Mouse (Mus musculus) heart, postnatal 36 days (tissue): ENCODE measurements around the gene Psmb8. TPM values are rescaled to one million over a fixed set of nuclear protein-coding genes. Genes with fewer than 3 reads are reported as not detected.
"Not testable (repeated sequence)": the region's sequence is repeated elsewhere in the genome, so short reads cannot be mapped to it uniquely, and the experiment has no call there.

Source experiments
- DNase-seq, 2 experiments: peaks; one replicate each; pipeline ENCODE4 v3.0.0; 2021 to 2022
- intact Hi-C: fragments of 180-260 bp; cut with DNase I; formaldehyde crosslinking; loops from one replicate; pipeline ENCODE4 v1.15.1; 2025
- total RNA-seq, 2 experiments: library from RNA; stranded (reverse); gene quantifications; 2 replicates each; pipeline ENCODE4 v1.2.3; 2021

Psmb8 gene
- total RNA-seq, 2 experiments from 2014 or later, result 11.4 to 15.1 TPM

DNA sequence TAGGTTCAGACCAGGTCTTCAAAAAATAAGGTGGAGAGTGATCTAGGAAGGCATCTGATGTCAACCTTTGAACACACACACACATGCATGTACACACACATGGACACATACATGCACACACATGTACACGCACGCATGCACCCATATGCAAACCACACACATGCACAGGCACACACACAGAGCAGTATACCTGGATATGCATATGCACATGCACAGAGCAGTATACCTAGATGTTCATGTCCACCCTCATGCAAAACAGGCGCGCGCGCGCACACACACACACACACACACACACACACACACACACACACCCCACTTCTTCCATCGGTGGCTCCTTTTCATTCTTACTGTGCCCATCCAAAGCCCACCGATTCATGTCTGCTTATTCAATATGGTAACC lies 10.3 kb downstream of the Psmb8 start:
- intact Hi-C loops, result loop anchor here (2.0 kb wide), 1 partner anchor 33 kb away; no protein-coding TSS in a partner anchor

GRCm38 (mm10) chr17:34208421-34208820 lies 10.9 kb downstream of the Psmb8 start:
- no peak for DNase-seq
- intact Hi-C loops, result no loop called here

More for the DNA sequence above, 10.3 kb downstream of the Psmb8 start:
- DNase-seq, result no peak

DNA sequence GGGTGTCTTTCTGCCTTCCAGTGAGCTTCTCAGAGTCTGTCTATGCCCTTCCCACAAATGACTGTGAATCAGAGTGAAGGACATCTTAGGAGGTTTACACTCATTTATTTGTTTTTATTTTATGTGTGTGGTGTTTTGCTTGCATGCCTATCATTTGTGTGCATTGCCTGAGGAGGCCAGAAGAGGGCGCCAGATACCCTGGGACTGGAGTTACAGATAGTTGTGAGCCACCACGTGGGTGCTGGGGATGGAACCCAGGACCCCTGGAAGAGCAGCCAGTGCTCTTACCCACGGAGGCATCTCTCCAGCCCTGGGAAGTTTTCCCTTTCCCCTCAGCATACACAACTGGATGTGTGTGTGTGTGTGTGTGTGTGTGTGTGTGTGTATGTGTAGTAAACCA lies 12.2 kb downstream of the Psmb8 start:
- intact Hi-C loops, result no loop called here
- DNase-seq, result no peak

GRCm38 (mm10) chr17:34210599-34210998 lies 13.1 kb downstream of the Psmb8 start:
- intact Hi-C loops, result no loop called here

GRCm38 (mm10) chr17:34211746-34212365 lies 14.3 kb downstream of the Psmb8 start:
- DNase-seq, result no peak
- intact Hi-C loops, result no loop called here

More at GRCm38 (mm10) chr17:34210599-34210998, 13.1 kb downstream of the Psmb8 start:
- DNase-seq, result no peak

DNA sequence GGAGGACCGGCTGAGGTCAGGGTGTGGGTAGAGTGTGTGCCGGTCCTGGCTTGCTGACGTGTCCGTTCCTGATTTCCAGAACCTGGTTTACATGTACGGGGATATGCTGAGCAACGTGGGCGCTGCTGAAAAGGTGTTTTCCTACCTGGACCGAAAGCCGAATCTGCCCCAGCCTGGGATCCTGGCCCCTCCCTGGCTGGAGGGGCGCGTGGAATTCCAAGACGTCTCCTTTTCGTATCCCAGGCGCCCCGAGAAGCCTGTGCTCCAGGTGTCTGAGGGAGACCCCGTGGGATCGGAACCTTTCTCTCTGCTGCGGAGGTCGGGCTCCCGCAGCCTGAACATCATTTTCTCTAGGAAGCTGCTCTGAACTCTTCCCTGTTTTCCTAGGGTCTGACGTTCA lies 16.4 kb downstream of the Psmb8 start:
- no peak for DNase-seq
- intact Hi-C loops, result no loop called here

- intact Hi-C loops, result no loop called here
- no peak for DNase-seq
These were observed 17.7 kb downstream of the Psmb8 start for GRCm38 (mm10) chr17:34215176-34215575.

DNA sequence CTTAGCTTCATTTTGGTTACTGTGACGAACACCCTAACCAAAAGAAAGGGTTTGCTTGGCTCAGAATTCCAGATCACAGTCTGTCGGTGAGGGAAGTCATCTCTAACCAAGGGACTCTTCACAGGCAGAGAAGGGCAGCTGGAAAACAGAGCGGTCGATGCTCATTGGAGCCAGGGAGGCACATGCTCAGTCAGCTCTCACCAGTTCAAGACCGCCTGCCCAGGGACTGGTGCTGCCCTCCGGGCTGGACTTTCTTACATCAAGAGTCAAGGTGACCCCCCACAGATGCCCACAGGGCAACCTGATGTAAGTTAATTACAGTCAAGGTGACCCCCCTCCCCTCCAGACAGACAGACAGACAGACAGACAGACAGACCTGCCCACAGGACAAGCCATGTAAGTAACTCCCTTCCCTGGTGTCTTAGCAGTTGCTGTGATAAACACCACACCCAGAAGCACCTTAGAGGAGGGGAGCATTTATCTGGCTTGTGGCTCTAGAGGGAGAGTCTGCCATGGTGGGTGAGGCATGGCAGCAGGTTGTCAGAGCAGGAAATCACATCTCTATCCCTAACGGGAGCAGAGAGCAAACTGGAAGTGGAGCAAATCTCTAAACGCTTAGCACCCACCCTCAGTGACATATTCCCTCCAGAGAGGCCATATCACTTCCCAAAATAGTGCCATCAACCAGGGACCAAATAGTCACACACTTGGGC lies 19.9 kb downstream of the Psmb8 start:
- intact Hi-C loops, result no loop called here
- DNase-seq, result no peak

DNA sequence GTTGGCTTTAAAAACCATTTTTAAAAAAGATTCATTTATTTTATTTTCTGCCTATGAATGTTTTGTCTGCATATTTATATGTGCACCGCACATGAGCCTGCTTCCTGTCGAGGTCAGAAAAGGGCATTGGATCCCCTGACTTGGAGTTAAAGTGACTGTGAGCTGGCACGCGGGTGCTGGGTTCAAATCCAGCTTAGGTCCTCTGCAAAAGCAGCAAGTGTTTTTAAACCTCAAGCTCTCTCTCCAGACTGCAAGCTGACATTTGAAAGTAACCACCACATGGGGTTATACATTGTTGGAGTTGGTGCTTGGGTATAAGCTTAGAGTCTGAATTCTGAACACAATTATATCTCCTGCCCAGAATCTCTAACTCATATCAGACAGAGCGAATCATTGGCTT lies 20.5 kb downstream of the Psmb8 start:
- no peak for DNase-seq
- intact Hi-C loops, result no loop called here

GRCm38 (mm10) chr17:34218675-34219074 lies 21.2 kb downstream of the Psmb8 start:
- DNase-seq, result peak; percentile 76 to 77
- intact Hi-C loops, result no loop called here

- intact Hi-C loops, result not testable (repeated sequence)
- DNase-seq, result peak in 1 of 2 experiments; percentile 76
These were observed 21.6 kb downstream of the Psmb8 start for GRCm38 (mm10) chr17:34219096-34219495.

DNA sequence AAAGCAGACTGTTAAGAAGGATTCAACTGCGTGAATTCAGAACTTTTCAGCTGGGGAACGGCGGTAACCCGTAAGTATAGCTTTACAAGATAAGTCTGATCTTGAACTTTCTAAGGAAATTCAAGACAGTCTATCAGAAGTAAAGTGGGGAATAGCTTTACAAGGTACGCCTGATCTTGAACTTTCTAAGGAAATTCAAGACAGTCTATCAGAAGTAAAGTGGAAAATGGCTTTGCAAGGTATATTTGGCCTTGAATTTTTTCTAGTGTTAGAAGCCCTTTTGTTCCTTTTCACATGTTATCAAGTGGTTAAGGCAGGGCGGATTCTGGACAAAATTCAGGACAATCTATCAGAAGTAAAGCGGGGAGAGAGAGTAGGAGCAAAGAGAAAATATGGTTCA lies 22.3 kb downstream of the Psmb8 start:
- intact Hi-C loops, DNase-seq: not testable (repeated sequence)

DNA sequence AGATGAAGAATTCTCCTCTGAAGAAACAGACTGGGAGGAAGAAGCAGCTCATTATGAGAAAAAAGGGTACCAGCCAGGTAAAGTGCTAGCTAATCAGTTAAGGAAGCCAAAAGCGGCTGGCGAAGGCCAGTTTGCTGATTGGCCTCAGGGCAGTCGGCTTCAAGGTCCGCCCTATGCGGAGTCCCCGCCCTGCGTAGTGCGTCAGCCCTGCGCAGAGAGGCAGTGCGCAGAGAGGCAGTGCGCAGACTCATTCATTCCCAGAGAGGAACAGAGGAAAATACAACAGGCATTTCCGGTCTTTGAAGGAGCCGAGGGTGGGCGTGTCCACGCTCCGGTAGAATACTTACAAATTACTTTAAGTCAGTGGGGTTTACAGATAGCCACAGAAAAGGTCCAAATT lies 22.9 kb downstream of the Psmb8 start:
- DNase-seq, intact Hi-C loops: not testable (repeated sequence)

DNA sequence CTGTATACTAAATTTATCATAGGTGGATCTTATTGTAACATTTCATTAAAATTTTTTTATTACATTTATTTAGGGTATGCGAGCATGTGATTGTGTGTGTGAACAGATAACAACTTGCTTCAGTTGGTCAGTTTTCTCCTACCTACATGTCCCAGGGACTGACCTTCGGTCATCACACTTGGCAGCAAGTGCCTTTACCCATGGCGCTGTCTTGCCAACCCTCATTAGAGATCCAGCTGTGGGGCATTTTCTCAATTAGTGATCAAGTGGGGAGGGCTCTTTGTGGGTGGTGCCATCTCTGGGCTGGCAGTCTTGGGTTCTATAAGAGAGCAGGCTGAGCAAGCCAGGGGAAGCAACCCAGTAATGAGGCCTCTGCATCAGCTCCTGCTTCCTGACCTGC lies 27.3 kb downstream of the Psmb8 start:
- no peak for DNase-seq
- intact Hi-C loops, result no loop called here

DNA sequence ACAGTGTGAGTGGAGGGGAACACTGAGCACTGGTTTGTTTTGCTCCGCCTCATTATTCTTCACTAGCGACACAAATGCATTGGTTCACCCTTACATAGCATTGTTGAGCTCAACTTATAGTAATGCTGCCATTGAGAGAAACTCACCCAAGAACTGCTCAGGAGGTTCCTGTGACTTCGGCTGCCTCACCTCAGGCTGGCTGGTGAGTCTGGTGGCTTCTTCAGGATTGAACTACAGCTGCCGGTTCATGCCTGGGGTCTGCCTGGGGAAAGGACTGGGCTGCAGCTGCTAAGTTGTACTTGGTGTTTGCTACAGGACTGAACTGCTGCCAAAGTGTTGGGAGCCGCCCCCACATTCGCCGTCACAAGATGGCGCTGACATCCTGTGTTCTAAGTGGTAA lies 27.9 kb downstream of the Psmb8 start:
- intact Hi-C loops, result no loop called here
- no peak for DNase-seq

DNA sequence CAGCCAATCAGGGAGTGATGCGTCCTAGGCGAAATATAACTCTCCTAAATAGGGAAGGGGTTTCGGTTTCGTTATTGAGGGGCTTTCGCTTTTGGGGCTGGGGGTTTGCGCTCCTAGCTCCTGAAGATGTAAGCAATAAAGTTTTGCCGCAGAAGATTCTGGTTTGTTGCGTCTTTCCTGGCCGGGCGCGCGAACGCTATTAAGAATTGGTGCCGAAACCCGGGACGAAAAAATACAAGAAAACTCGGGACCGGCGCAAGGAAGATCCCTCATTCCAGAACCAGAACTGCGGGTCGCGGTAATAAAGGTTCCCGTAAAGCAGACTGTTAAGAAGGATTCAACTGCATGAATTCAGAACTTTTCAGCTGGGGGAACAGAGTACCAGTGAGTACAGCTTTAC lies 28.4 kb downstream of the Psmb8 start:
- DNase-seq, intact Hi-C loops: not testable (repeated sequence)

GRCm38 (mm10) chr17:34230971-34231370 lies 33.5 kb downstream of the Psmb8 start:
- DNase-seq, intact Hi-C loops: not testable (repeated sequence)

DNA sequence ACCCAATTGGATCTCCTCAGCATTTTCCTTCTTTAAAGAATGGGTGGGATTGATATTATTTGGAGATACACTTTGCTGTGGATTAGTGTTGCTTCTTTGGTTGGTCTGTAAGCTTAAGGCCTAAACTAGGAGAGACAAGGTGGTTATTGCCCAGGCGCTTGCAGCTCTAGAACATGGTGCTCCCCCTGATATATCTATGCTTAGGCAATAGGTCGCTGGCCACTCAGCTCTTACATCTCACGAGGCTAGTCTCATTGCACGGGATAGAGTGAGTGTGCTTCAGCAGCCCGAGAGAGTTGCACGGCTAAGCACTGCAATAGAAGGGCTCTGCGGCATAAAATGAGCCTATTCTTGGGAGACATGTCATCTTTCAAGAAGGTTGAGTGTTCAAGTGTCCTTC lies 34.5 kb downstream of the Psmb8 start:
- intact Hi-C loops, result not testable (repeated sequence)

GRCm38 (mm10) chr17:34234926-34235325 lies 37.4 kb downstream of the Psmb8 start:
- intact Hi-C loops, result loop anchor here (1.0 to 5.0 kb wide), 5 partner anchors 31 to 158 kb away; partner anchors contain the start of genes Psmb9 and Tap1
- peak; percentile 82 to 83 for DNase-seq

More for the DNA sequence above, 34.5 kb downstream of the Psmb8 start:
- not testable (repeated sequence) for DNase-seq

- intact Hi-C loops, result loop anchor here (5.0 kb wide), 3 partner anchors 49 to 159 kb away; partner anchors contain the start of genes Psmb9 and Tap1
- DNase-seq, result no peak
These were observed 39.2 kb downstream of the Psmb8 start for GRCm38 (mm10) chr17:34236691-34237090.

GRCm38 (mm10) chr17:34237741-34238140 lies 40.2 kb downstream of the Psmb8 start:
- intact Hi-C loops, result loop anchor here (5.0 kb wide), 3 partner anchors 50 to 160 kb away; partner anchors contain the start of genes Psmb9 and Tap1
- no peak for DNase-seq

GRCm38 (mm10) chr17:34238706-34239105 lies 41.2 kb downstream of the Psmb8 start, which contains the start of gene H2-Ob:
H2-Ob (plus strand) TSS chr17:34238903.
- intact Hi-C loops, result loop anchor here (5.0 kb wide), 3 partner anchors 51 to 161 kb away; partner anchors contain the start of genes Psmb9 and Tap1
- no peak for DNase-seq
